Mouse (Mus musculus) heart, postnatal 14 days (tissue): Measurements from ENCODE around the gene Cetn3. TPM values are rescaled to one million over a fixed set of nuclear protein-coding genes. Genes with fewer than 3 reads are reported as not detected.

Experiments
- DNase-seq, 2 experiments: peaks; one replicate each; pipeline ENCODE4 v3.0.0; 2021 to 2022
- intact Hi-C: fragments of 180-260 bp; cut with DNase I; formaldehyde crosslinking; loops from one replicate; pipeline ENCODE4 v1.15.1; 2025
- long read RNA-seq, 2 experiments: library from polyadenylated mRNA; stranded (forward); transcript quantifications; one replicate each; pipeline ENCODE4 v2.0.0; 2021
- total RNA-seq, 2 experiments: library from RNA; stranded (reverse); gene quantifications; 2 replicates each; pipeline ENCODE4 v1.2.3; 2021

Gene Cetn3
- 10 to 100 TPM; 71.1 to 76.1 TPM for total RNA-seq
- long read RNA-seq, experiment 1, transcript Cetn3-201 (5 exons, 1,226 nt) = major isoform, 65 of 73 reads
- long read RNA-seq, experiment 1, partial matches to known transcripts = 1 of 73 reads
- long read RNA-seq, experiment 1, other reads (novel, unspliced or antisense) = 7 of 73 reads
- long read RNA-seq, experiment 2, transcript Cetn3-201 (5 exons, 1,226 nt) = major isoform, 55 of 63 reads
- long read RNA-seq, experiment 2, partial matches to known transcripts = 3 of 63 reads
- long read RNA-seq, experiment 2, other reads (novel, unspliced or antisense) = 5 of 63 reads

DNA sequence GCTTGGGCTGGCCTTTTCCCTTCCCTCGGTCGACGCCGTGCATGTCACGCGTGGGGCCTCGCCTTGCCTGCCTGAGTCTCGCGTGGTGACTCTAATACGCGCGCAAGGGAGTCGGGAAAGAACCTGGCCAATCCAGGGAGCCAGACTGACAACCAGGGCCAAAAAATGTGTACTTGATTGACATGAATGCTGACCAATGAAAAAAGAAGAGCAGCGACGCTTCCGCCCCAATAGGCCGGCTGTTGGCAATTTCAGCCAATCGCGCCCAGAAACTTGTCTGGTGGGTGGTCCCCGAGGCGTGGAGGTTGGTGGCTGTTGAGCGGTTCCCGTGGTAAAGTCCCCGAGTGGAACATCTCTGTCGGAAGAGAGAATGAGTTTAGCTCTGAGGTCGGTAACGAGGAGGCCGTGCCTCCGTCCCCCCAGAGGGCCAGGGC lies at the start of gene Cetn3:
Cetn3 (plus strand) TSS at position 107 of the 434 bp plus-strand sequence.
- intact Hi-C loops = loop anchor here (5.0 to 10.0 kb wide), 2 partner anchors 126 to 898 kb away; partner anchors contain the start of genes Arrdc3 and Lysmd3
- peak; percentile 87 to 89 for DNase-seq

DNA sequence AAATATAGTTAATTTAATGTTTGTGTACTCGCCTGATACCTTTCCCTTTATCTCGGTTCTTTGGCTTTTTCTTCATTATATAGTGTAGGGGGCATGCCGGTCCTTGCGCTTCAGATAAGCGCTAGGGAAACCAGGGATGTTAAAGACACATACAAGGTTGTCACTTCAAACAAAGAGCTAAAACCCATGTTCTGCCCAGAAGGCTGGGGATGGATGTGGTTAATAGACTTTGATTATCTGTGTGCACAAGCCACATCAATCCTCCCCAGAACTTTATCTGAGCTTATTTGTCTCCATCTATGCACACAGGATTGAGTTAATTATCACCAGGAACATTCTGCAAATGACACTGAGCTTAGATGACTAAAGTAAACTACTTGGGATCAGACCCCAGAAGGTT lies 46.3 kb upstream of the Cetn3 start:
- intact Hi-C loops = no loop called here
- no peak for DNase-seq

DNA sequence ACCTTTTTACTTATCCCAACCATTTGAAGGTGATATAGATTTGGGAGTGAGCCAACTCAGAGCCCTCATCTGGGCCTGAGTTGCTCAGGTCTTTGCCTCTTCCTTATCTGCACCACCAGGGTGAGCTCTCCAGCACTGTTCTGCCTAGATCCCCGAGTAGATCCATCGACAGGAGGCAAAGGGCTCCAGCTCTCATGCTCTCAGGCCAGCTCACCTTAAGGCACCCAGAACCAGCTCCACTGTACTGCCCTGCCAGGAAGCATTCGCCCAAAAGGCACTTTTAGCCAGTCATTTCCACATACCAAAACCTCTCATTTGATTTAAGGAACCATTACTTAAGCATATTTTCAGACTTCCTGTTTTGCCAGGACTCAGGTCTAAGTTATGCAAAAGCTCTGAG lies 42.0 kb upstream of the Cetn3 start:
- intact Hi-C loops = no loop called here
- no peak for DNase-seq

DNA sequence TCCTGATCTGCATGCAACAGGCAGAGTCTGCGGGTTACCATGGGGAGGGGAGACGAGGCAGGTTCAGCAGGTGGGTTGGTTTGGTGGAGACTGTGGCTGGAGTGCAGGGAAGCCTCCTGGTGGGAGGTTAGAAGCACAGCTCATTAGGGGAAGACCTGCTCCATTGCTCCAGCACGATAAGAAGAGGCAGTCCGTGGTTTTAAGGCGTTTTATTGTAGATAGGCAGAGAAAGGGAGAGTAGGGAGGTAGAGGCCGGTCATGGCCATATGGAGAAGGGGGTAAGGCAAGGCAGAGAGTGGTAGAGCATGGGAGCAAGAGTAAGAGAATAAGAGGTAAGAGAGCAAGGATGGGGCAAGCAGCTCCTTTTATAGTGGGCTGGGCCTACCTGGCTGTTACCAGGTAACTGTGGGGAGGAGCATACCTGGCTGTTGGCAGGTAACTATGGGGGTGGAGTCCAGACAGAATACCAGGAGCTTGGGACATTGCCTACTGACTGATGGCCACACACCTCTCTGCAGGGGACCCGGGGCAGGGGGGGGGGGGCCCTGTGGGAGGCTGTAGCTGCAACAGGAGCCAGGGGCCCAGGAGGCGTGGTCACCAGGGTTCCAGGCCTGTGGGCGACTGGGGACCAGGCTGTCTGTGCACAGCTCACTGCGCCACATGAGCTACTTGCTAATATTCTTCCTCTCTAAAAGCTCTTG lies 39.3 kb upstream of the Cetn3 start:
- intact Hi-C loops = no loop called here
- DNase-seq = no peak

DNA sequence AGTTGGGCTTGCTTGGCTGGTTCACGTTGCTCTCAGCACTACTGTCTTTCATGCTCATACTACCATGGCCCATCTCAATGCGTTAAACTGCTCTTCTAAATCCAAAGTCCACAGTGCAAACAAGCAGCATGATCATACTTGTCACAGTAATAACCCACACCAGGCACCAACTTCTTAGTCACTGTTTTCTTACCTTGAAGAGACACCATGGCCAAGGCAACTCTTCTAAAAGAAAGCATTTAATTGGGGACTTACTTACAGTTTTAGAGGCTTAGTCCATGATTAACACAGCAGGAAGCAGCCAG lies 38.8 kb upstream of the Cetn3 start:
- intact Hi-C loops = no loop called here
- DNase-seq = no peak

DNA sequence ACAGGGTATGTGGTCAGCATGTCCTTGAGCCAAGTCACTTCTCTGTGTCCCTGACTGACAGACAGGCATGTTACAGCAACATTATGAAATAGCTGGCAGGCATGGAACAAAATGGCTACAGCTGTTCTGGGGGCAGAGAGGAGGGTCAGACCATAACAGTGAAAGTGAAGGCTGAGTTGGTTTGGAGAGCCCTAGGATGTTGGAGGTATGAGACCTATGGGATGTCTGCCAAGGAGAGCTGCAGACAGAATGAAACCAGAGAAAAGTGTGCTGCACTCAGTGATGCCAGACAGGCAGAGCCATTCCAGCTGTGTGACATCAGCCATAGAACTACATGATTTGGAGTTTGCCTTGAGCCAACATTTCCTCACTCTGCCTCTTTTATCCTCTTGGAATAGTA lies 28.0 kb upstream of the Cetn3 start:
- intact Hi-C loops = no loop called here
- peak in 1 of 2 experiments; percentile 16 for DNase-seq

DNA sequence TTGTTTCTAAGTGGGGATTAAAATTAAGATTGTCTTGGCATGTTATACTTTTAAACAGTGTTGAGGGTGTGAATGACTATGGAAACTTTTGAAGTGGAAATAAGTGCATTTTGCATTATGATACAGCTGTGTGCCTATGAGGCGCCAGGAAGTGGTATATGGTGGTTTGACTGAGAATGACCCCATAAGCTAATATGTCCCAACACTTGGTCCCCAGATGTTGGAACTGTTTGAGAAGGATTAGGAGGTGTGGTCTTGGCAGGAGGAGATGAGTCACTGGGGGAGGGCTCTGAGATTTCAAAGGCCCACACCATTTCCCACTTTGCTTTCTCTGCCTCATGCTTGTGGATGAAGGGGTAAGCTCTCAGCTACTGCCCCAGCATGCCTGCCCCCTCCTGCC lies 27.6 kb upstream of the Cetn3 start:
- intact Hi-C loops = no loop called here
- DNase-seq = no peak

DNA sequence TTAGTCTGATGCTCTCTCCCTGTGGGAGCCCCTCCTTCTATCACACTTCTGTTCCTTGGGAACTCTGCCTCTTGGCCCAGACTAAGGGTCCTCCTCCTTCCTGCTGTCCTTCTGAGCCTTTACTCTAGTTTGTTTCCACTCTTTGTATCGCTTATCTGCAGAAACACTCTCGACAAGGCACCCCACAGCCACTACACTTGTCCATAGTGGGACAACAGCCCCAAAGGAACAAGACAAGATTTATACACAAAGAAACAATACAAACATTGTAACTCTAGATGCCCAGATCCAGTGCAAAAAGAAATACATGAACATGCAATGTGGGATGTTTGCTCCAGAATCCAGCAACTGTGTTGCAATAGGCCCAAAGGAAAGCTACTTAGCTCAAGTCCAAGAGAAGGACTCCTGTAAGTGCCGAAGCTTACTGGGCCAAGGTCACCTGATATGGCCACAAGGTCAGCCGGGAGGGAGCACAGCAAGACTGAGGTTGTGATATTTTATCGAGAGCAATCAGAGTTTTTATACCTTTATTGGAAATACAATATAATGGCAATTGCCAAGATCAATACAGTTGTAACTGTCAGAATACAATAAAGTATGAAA lies 25.7 kb upstream of the Cetn3 start:
- intact Hi-C loops = no loop called here
- no peak for DNase-seq

DNA sequence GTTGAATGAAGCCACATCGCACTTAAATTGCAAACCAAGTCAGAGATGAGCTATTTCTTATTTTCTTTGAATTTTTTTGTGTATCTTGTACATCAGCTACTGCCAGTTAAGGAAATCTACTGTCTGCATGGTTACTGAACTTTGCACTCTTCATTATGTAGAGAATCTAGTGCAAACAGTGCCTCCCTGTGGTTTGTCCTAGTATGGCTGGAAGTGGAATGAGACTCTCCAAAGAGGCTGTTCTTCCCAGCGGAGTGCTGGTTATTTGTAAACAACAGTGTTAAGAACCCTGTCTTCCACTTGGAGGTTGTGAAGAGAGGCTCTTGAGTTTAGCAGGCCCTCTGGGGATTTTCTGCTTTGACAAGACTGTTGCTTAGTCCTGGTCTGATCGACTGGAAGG lies 22.5 kb upstream of the Cetn3 start:
- intact Hi-C loops = loop anchor here (1.0 to 5.0 kb wide), 4 partner anchors 78 to 898 kb away; no protein-coding TSS in a partner anchor

DNA sequence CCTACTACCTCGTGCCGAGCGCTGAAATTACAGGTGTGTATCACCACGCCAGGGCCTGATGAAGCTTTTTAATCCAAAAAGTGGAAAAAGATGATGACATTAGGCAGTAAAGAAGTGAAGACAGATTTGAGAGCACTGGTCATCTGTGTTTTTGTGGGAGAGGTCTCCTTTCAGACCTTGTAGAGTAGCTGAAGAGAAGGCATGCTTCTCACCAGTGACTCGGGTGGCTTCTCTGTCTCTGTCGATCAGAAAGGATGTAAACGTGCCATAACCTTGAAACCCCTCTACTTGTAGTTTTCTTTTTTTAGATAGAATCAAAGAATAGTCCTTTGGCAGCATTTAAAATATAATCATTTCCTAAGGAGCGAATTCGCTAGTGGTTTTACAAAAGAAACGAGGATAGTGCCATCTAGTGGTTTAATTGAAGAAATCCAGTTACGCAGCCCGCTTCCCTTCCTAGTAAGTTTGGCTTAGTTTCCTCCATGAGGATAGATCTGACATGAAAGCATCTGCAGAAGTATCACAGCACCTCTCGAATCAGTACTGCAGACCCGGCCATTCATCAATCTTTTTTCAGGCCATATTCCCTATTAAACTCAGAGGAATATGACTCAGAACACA lies 21.2 kb upstream of the Cetn3 start:
- DNase-seq = peak in 1 of 2 experiments; percentile 37
- intact Hi-C loops = loop anchor here (5.0 kb wide), 3 partner anchors 79 to 899 kb away; no protein-coding TSS in a partner anchor

More for the DNA sequence above, 22.5 kb upstream of the Cetn3 start:
- DNase-seq = peak; percentile 22 to 58

DNA sequence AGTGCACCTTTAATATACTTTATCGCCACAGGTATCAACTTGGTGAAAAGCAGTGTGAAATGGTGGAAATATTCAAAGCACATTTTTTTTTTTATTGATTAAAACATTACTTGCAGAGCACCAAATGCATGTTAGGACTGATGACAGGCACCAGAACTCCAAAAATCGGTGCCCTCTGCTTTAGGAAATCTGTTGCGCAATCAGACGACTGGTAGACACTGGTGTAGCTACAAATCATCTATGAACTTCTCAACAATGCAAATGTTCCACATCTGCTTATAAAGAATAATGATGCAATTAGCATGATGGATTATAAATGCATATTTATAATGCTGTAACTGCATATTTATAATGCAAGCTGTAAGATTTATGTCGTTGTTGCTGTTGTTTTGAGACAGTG lies 18.7 kb upstream of the Cetn3 start:
- intact Hi-C loops = loop anchor here (5.0 kb wide), 3 partner anchors 82 to 902 kb away; no protein-coding TSS in a partner anchor

DNA sequence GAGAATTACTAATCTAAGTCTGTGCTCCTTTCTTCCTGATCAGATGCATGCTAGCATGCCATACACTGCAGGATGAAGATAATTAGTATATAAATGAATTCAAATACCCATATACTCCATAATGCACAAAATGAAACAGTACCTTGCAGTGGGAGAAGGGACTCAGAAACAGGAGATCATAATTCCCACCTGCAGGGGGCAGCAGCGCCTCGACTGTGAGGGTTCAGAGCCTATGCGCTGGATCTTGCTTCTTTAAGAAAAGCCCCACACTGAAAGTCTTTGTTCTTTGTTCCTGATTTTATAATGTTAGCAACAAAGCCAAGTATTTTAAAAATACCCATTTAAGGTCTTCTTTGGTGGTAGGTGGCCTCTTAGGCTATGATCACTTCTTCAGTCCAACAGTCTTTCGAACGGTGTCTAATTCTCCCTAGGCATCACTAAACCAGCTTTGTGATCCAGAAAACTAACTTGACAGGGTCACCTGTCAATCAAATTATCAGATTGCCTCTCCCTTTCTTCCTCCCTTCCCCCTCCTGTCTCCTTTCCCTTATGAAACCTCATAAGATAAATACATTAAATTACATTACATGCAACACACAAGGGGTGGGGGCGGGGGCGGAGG lies 15.7 kb upstream of the Cetn3 start:
- intact Hi-C loops = no loop called here
- DNase-seq = peak; percentile 50 to 59

More for the DNA sequence above, 18.7 kb upstream of the Cetn3 start:
- DNase-seq = no peak

DNA sequence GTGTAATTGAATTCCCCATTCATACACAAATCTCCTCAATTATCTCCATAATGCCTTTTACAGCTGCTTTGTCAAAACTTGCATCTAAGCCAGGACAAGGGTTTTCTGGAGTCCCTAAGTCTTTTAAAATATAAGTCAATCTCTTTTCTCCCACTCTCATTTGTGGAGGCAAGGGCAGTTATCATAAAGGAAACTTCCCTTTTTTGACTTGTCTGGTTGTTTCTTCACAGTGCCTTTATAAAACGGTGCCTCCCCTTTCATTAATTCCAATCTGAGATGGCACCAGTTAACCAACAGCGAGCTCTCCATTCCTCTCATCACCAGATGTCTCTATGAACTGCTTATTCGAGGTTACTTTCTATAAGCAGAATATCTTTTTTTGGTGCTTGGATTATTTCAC lies 6.7 kb upstream of the Cetn3 start:
- intact Hi-C loops = no loop called here
- DNase-seq = no peak

DNA sequence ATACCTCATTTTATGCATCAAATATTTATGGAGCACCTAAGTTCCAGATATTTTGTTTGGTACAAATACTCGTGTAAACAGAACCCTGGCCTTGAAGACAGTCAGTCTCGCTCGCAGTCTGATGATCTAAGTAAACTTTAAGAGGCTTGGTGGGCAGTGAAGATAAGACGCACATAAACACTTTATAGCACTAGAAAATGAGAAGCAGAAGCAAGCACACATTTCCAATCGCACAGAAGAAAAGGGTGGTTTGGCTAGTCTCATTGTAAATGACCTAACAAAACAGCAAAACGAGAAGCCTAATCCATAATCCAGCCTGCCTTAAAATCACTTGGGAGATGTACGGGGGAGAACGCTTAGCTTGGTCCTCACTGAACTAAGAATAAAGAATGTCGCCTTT lies 402 bp upstream of the Cetn3 start:
- no peak for DNase-seq
- intact Hi-C loops = loop anchor here (5.0 to 10.0 kb wide), 2 partner anchors 125 to 898 kb away; partner anchors contain the start of genes Arrdc3 and Lysmd3

DNA sequence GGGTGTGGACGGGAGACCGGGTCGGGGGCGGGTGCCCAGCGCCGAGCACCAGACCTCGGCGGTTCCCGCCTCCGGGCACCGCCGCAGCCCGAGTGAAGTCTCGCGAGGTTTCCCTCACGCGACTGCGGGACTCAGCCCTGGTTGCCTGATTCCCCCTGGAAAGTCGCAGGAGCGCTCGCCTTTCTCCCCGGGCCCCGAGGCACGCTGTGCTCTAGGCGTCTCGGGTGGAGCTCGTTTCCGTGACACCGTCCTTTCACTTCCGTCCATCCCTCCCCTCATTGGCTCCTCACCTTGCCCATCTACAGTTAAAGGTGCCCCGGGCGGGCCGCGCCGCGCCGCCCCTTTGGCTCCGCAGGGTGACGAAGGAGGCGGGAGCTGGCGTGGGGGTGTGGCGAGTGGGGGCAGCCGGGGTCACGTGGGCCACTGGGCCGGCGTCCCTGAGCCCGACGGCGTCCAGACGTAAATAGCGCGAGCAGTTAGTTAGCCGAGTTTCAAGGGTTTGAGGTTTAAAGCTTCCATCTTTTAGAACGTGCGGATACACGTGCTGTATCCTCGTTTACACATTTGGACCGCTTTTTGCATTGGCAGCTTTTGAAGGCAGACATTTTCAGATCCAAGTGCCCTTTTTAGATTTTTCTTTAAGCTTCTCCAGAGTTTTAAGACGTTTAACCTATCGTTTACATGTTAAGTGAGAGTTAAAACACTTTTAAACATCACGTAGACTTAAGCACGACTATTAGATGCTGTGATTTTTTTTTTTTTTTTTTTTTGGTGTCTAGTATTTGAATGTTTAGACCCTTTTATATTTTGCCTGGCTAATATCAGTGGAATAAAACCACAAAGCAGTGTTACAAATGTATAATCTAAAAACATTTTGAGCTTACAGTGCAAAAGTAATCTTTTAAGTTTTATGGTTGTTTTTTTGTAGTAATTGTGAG lies 797 bp downstream of the Cetn3 start:
- DNase-seq = peak; percentile 98 to 99
- intact Hi-C loops = loop anchor here (5.0 to 10.0 kb wide), 2 partner anchors 126 to 899 kb away; partner anchors contain the start of genes Arrdc3 and Lysmd3

DNA sequence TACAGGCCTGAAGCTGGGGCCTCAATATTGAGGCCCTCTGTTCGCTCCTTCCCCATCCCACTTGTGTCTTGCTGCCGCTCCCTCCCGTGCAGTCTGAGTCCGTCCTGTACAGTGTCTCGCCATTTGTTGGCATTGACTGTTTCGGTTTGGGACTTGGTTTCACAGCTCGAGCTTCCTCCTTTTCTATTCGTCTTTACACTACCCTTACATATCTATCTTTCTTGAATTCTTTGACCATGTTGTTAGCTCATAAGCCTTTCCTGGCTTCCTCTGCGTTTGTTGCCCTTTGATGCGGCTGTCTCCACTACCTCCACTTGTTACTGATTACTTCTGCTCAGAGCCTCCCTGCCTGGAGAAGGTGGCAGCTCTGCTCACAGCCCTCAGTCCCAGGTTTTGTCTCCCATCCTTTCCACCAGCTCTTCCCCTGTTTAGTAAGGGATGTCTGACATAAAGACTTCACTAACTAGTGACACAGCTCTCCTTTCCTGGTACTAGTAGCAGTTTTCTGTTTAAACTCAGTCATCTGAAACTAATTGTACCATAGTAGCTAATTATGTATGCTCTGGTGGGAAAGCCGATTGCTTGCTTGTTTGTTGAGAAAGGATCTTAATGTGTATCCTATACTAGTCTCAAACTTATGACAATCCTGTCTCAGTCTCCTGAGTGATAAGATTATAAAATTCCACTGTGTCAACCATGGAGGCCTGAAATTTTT lies 3.0 kb downstream of the Cetn3 start:
- DNase-seq = no peak
- intact Hi-C loops = loop anchor here (10.0 kb wide), 1 partner anchor 901 kb away; the partner anchor contains the start of gene Arrdc3

DNA sequence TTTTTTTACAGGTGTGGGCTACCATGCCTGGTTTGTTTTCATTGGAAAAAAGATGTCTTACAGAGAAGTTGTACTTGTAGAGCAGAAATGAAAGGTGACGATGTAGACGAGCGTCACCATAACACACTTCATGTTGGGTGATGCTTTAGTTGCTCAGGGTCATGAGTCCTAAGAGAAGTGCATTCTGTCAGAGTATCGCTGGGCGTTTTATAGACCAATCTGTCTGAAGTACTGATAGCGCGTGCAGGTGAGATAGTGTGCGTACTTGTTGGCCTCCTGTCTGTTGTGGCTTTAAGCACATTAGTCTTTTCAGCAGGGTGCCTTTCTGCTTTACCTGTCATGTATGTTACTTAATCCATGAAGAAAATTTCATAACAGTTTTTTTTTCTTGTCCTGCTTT lies 7.3 kb downstream of the Cetn3 start:
- intact Hi-C loops = no loop called here
- DNase-seq = no peak

DNA sequence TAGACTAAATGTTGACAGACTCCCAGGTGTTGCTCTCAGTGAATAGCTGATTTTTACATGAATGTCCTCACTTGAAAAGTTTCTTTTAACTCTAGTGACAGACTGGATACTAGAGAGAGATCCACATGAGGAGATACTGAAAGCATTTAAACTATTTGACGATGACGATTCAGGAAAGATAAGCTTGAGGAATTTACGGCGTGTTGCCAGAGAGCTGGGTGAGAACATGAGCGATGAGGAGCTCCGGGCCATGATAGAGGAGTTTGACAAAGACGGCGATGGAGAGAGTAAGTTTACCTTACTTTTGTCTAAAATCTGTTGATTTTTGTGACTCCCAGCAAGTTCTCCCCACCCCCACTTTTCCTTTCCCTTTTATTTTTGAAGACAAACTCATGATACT lies 9.0 kb downstream of the Cetn3 start:
- DNase-seq = no peak
- intact Hi-C loops = no loop called here

DNA sequence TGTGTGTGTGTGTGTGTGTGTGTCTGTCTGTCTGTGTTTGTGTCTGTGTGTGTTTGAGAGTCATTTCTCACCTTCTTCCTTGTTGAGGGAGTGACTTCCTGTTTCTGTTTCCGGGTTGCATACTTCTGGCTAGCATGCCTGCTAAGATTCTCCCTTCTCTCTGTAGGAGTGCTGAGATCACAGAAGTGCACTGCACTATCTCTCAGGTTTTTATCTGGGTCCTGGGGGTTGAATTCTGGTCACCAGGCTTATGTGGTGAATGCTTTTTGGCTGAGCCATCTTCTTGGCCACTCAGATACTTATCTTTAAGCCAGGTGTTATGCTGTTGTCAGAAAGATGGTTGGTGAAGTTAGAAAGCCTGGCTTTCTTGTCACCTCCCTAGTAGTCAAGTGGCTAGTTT lies 11.0 kb downstream of the Cetn3 start:
- no peak for DNase-seq
- intact Hi-C loops = no loop called here
